Mouse (Mus musculus): ENCODE measurements around the gene Dzip1l.

DNA sequence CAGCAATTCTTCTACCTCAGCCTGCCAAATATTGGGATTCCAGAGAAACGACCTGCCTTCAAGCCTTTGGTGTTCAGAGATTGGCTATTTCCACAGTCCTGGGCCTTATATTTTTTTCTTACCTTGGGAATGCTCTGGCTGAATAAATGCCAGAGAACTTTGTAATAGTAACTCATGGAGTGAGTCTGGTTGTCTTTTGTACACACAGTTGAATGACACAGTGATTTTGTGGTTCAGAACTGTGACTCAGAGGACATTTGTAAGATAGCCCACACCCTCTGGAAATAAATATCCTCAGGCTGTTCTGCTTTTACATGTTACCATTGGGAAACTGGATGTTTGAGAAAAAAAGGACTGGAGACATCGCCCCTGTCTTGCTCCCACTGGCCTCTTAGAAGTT is 71.9 kb downstream of the Dzip1l start:
- TF ChIP-seq POLR2A (IDR thresholded peaks at IDR 0.05; ENCODE audit: control insufficient read depth, extremely low read depth, insufficient read depth, low read length, poor library complexity), result no peak
- TF ChIP-seq CTCF (IDR thresholded peaks at IDR 0.05; ENCODE audit: borderline replicate concordance, control insufficient read depth, extremely low read depth, insufficient read depth, low read length, poor library complexity), result no peak

Data from thymus, adult 2 months (tissue).